21 mouse cellular contexts compared by ENCODE assay signal in the genomic region with DNA sequence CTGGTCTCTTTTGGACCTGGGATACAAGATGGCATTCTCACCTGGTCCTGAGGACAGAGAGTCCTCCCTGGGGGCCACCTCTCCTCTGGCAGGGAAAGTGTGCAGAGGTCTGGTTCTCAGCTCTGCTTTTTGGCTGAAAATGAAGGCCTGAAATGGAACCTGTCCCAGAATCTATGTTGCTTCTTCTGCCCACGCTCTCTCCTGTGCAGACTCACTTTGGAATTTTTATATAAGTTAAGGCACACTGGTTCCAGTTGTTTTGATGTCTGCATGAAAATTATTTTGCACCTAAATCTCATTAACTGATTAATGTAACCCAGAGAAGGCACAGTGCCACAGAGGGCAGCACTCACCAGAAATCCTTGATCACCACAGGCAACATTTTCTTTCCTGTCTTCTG.
"Had no signal": no experiment of that assay in that cellular context is flagged by ENCODE, and none has a peak within 500 bp of the region (broad histone marks: within the 10 kb centered on the region; RNA-seq: fewer than 3 reads in every experiment).

No protein-coding gene starts in this region.

- H3K4me3 ChIP-seq: kidney, embryonic 15.5 days; limb, embryonic 10.5 days; limb, embryonic 13.5 days; liver, embryonic 13.5 days; neural tube, embryonic 12.5 days; neural tube, embryonic 15.5 days had no signal

- H3K4me1 ChIP-seq: kidney, embryonic 15.5 days; limb, embryonic 10.5 days; limb, embryonic 13.5 days; liver, embryonic 13.5 days; neural tube, embryonic 12.5 days; neural tube, embryonic 15.5 days had no signal

- H3K36me3 ChIP-seq: kidney, embryonic 15.5 days; limb, embryonic 10.5 days; limb, embryonic 13.5 days; liver, embryonic 13.5 days; neural tube, embryonic 12.5 days; neural tube, embryonic 15.5 days had no signal

- DNase-seq: kidney, adult 11 months; kidney, adult 8-10 months; kidney, postnatal 10 days; kidney, postnatal 36 days; layer of hippocampus, postnatal 36 days; liver; liver, embryonic 13.5 days; lung, adult 2 months; lung, postnatal 14 days; lung, postnatal 4 days; midbrain, embryonic 14.5 days; right cerebral cortex, adult 18-20 months; thymus, adult 2 months; thymus, postnatal 14 days; thymus, postnatal 4 days had no signal

- H3K27ac ChIP-seq: kidney, embryonic 15.5 days; limb, embryonic 10.5 days; limb, embryonic 13.5 days; liver, embryonic 13.5 days; neural tube, embryonic 12.5 days; neural tube, embryonic 15.5 days had no signal

- H3K9me3 ChIP-seq: kidney, embryonic 15.5 days; limb, embryonic 10.5 days; limb, embryonic 13.5 days; neural tube, embryonic 12.5 days; neural tube, embryonic 15.5 days had no signal

- H3K4me2 ChIP-seq: kidney, embryonic 15.5 days; limb, embryonic 13.5 days; liver, embryonic 13.5 days; midbrain, embryonic 11.5 days; neural tube, embryonic 12.5 days; neural tube, embryonic 15.5 days had no signal

- H3K27me3 ChIP-seq: kidney, embryonic 15.5 days; limb, embryonic 13.5 days; liver, embryonic 13.5 days; neural tube, embryonic 12.5 days; neural tube, embryonic 15.5 days had no signal

- H3K9ac ChIP-seq: kidney, embryonic 15.5 days; limb, embryonic 13.5 days; liver, embryonic 13.5 days; neural tube, embryonic 12.5 days; neural tube, embryonic 15.5 days had no signal
